Comparison of ENCODE assay signal across 13 mouse cellular contexts in the genomic region with DNA sequence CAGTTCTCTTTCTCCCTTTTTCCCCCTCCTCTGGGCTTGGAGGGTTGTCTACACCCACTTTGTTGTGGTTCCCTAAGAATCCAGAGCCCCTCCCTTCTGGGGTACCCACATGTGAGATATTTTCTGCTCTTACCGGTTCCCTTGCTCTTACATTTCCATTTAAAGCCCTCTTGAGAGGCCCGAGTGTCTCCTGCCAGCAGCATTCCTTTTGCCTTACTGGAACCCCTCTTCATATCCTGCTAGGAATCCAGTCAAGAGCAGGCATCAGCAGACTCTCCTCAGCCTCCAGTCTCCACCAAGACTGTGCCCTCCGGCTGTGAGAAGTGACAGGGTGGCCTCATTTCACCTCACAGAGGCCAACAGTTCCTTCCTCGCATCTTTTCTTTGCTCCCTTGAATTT. TPM values are rescaled to one million over a fixed set of nuclear protein-coding genes. Genes with fewer than 3 reads are reported as not detected.
DNase-seq lines count a peak whose midpoint lies in the region; ATAC-seq and TF ChIP-seq lines count a peak whose summit lies in the region.
"Had no signal": no experiment of that assay in that cellular context is flagged by ENCODE, and none has a peak within 500 bp of the region (broad histone marks: within the 10 kb centered on the region; RNA-seq: fewer than 3 reads in every experiment).

No protein-coding gene starts in this region.

- TF ChIP-seq EP300 in heart, postnatal 0 days (IDR thresholded peaks at IDR 0.05; ENCODE audit: low read depth), result peak; percentile 79

- no peaks in the 10 kb centered on the region for H3K27me3 ChIP-seq in embryonic facial prominence, embryonic 15.5 days
- no peaks in the 10 kb centered on the region for H3K27me3 ChIP-seq in heart, postnatal 0 days (ENCODE audit: control insufficient read depth, insufficient read depth, low read length)
- H3K27me3 ChIP-seq in midbrain, postnatal 0 days (ENCODE audit: insufficient read depth, low read length), result no peaks in the 10 kb centered on the region; the same call in 1 of the 2 replicates
- H3K27me3 ChIP-seq: hindbrain, embryonic 15.5 days; neural tube, embryonic 15.5 days had no signal

- no peak overlapping the region for H3K4me2 ChIP-seq in embryonic facial prominence, embryonic 15.5 days (replicated peaks)
- no peak overlapping the region; the same call in 1 of the 2 replicates for H3K4me2 ChIP-seq in heart, postnatal 0 days (ENCODE audit: low read depth, low read length)
- no peak overlapping the region for H3K4me2 ChIP-seq in midbrain, postnatal 0 days (ENCODE audit: low read depth, low read length, poor library complexity, severe bottlenecking)
- H3K4me2 ChIP-seq: hindbrain, embryonic 15.5 days; neural tube, embryonic 15.5 days had no signal

- H3K36me3 ChIP-seq in embryonic facial prominence, embryonic 15.5 days, result 0 out of 2 replicates have a peak, but pooled peaks cover 10% of the 10 kb centered on the region
- H3K36me3 ChIP-seq in heart, postnatal 0 days (replicated peaks; ENCODE audit: control insufficient read depth, insufficient read depth, low read length), result peaks cover 21% of the 10 kb centered on the region
- H3K36me3 ChIP-seq in midbrain, postnatal 0 days (ENCODE audit: insufficient read depth, low read length), result no peaks in the 10 kb centered on the region
- H3K36me3 ChIP-seq: hindbrain, embryonic 15.5 days; neural tube, embryonic 15.5 days had no signal

- peak; percentile 74 for DNase-seq in 3T3-L1 (ENCODE audit: low read depth, low spot score)
- DNase-seq in heart, postnatal 0 days (ENCODE audit: low spot score), result peak; percentile 77
- DNase-seq in lung, postnatal 10 days, result peak; percentile 38
- no peak for DNase-seq in layer of hippocampus, postnatal 36 days
- DNase-seq in midbrain, postnatal 0 days (ENCODE audit: low spot score), result no peak
- no peak for DNase-seq in retina, embryonic 14.5 days (ENCODE audit: low spot score)
- DNase-seq: cerebellum, adult 9-11 months; kidney, adult 9 months; liver had no signal

- TF ChIP-seq CTCF in heart, postnatal 0 days (IDR thresholded peaks at IDR 0.05; ENCODE audit: low read depth), result no peak
- TF ChIP-seq CTCF in midbrain, postnatal 0 days (IDR thresholded peaks at IDR 0.05), result no peak

- H3K27ac ChIP-seq in embryonic facial prominence, embryonic 15.5 days (replicated peaks), result 0 out of 2 replicates have a peak overlapping the region, but pooled peaks have one; percentile 44
- H3K27ac ChIP-seq in heart, postnatal 0 days (ENCODE audit: low read depth), result peak overlapping the region; percentile 91
- no peak overlapping the region for H3K27ac ChIP-seq in midbrain, postnatal 0 days (ENCODE audit: low read depth, low read length)
- H3K27ac ChIP-seq: forebrain, embryonic 10.5 days; hindbrain, embryonic 15.5 days; neural tube, embryonic 15.5 days had no signal

- WGBS in embryonic facial prominence, embryonic 15.5 days, result 34% methylated on average over 4 of the region's 4 CpGs
- WGBS in heart, postnatal 0 days, result 27% methylated on average over 4 of the region's 4 CpGs
- 80% methylated on average over 4 of the region's 4 CpGs for WGBS in midbrain, postnatal 0 days

- H3K9me3 ChIP-seq in embryonic facial prominence, embryonic 15.5 days (replicated peaks), result no peaks in the 10 kb centered on the region
- H3K9me3 ChIP-seq in heart, postnatal 0 days (replicated peaks; ENCODE audit: control insufficient read depth, low read length), result no peaks in the 10 kb centered on the region
- no peaks in the 10 kb centered on the region for H3K9me3 ChIP-seq in midbrain, postnatal 0 days (ENCODE audit: low read length)
- H3K9me3 ChIP-seq: forebrain, embryonic 10.5 days; hindbrain, embryonic 15.5 days; neural tube, embryonic 15.5 days had no signal

- H3K4me3 ChIP-seq in embryonic facial prominence, embryonic 15.5 days (replicated peaks), result no peak overlapping the region
- H3K4me3 ChIP-seq in heart, postnatal 0 days (ENCODE audit: low read depth, low read length), result no peak overlapping the region
- no peak overlapping the region for H3K4me3 ChIP-seq in midbrain, postnatal 0 days (ENCODE audit: low read depth, low read length)
- H3K4me3 ChIP-seq: forebrain, embryonic 10.5 days; hindbrain, embryonic 15.5 days; neural tube, embryonic 15.5 days had no signal

- 0 out of 2 replicates have a peak, but pooled peaks have one; percentile 7 for ATAC-seq in embryonic facial prominence, embryonic 15.5 days (ENCODE audit: insufficient number of reproducible peaks, low FRiP score, low TSS enrichment, low read depth)
- peak; percentile 86 for ATAC-seq in heart, postnatal 0 days (ENCODE audit: insufficient read depth, low read depth)
- ATAC-seq in midbrain, postnatal 0 days (ENCODE audit: low FRiP score), result no peak

- H3K4me1 ChIP-seq in embryonic facial prominence, embryonic 15.5 days, result peaks cover 11% of the 10 kb centered on the region
- peaks cover 35% of the 10 kb centered on the region for H3K4me1 ChIP-seq in heart, postnatal 0 days (ENCODE audit: control insufficient read depth, insufficient read depth)
- H3K4me1 ChIP-seq in midbrain, postnatal 0 days (ENCODE audit: insufficient read depth, low read length), result peaks cover 9% of the 10 kb centered on the region; the same call in 1 of the 2 replicates

- H3K9ac ChIP-seq in embryonic facial prominence, embryonic 15.5 days, result no peak overlapping the region
- H3K9ac ChIP-seq in heart, postnatal 0 days (replicated peaks; ENCODE audit: low read depth, low read length), result no peak overlapping the region
- no peak overlapping the region for H3K9ac ChIP-seq in midbrain, postnatal 0 days (replicated peaks; ENCODE audit: low read length, poor library complexity, severe bottlenecking)
- H3K9ac ChIP-seq: hindbrain, embryonic 15.5 days; neural tube, embryonic 15.5 days had no signal

RNA-seq across cellular contexts. Expression of gene Lpp, which starts 24.7 kb away (rescaled TPM):
- 51.4 and 52.8 TPM in 2 replicates for polyA plus RNA-seq in embryonic facial prominence, embryonic 15.5 days (2015; fragmentation: Nextera tagmentation; extraction: Ambion mirVana)
- 56.2 and 77.4 TPM in 2 replicates for total RNA-seq in heart, postnatal 0 days (2014; rRNA removed; ENCODE audit: low replicate concordance)
- polyA plus RNA-seq in heart, postnatal 0 days (2015; fragmentation: Nextera tagmentation; extraction: Ambion mirVana), result 28.7 and 32.1 TPM in 2 replicates
- total RNA-seq in layer of hippocampus, postnatal 36 days (2021), result 10 to 100 TPM in 1 of 2 experiments, 1 to 10 TPM in 1; 7.2 to 11.8 TPM
- total RNA-seq in midbrain, postnatal 0 days (2014; rRNA removed), result 11.8 and 15.9 TPM in 2 replicates
- 5.9 and 7.9 TPM in 2 replicates for polyA plus RNA-seq in midbrain, postnatal 0 days (2015; fragmentation: Nextera tagmentation; extraction: Ambion mirVana)

Comparison
In these comparisons a context has a peak if more than half of its experiments do, and no peak if none do; other contexts are left out.
1. DNase-seq: peak in 3T3-L1 (single experiment), heart, postnatal 0 days (single experiment) and lung, postnatal 10 days (single experiment); none in layer of hippocampus, postnatal 36 days (0 of 2), midbrain, postnatal 0 days (single experiment) and retina, embryonic 14.5 days (single experiment).